Mouse (Mus musculus) cerebellum, postnatal 25 days (tissue): ENCODE results near the gene Bicc1.

Experiments
- DNase-seq, 2 experiments: peaks; one replicate each; pipeline ENCODE4 v3.0.0; 2021; ENCODE audit warnings: mixed read lengths in 2 of 2

Bicc1 gene

DNA sequence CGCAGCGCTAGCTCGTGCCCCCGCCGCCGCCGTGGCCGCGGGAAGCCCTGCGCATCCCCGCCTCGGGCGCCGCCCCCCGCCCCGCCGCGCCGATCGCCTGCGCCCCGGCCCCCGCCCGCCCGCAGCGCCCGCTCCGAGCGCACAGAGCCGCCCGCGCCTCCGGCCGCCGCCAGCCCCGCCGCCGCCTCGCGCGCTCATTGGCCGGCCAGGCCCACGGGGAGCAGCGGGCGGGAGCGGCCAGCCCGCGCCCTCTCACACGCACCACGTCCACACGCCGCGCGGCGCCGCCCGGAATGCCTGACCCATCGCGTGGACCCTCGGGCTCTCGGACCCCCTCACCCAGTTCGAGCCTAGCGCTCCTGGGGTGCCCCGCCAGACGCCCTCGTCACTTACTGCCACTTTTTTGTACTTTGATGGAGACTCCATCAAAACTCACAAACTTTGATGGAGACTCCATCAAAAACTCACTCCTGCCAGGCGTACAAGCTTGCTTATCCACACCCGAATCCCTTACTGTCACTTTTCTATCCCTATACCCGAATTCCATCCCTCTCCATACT is at the start of gene Bicc1:
Bicc1 (minus strand) TSS at position 25 of the 560 bp plus-strand sequence.
- peak in 1 of 2 experiments; percentile 68 for DNase-seq

DNA sequence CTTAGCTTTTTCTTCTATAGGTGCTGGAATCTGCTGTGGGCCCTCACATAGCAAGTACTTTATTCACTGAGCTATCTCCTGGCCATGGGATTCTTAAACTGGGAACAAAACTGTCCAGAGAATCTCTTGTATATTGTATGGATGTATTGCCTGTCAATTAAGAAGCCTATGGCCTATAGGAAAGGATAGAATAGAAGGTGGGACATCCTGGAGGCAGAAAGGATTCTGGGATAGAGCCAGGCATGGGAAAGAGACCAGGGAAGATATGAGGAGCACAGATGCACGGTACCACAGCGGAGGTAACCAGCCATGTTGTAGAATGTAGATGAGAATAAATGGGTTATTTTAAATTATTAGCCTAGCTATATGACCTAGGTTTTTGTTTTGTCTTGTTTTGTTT is 42.0 kb upstream of the Bicc1 start:
- no peak for DNase-seq

DNA sequence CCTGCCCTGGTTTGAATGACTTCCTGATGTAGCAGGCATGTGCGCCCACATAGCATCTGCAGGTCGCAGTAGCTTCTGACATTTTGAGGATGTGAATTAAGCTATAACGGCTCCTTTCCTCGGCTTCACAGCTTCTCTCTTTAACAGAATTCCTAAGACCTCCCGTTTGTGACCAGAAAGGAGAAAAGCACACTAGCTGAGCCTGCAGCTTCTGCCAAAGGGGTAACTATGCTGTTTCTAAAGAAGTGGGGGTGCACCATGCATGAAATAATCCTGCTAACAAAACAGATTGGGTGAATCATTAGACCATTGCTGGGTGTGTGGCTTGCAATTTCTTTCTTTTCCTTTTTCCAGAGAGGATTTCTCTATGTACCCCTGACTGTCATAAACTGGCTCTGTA is 41.5 kb upstream of the Bicc1 start:
- DNase-seq: no peak

DNA sequence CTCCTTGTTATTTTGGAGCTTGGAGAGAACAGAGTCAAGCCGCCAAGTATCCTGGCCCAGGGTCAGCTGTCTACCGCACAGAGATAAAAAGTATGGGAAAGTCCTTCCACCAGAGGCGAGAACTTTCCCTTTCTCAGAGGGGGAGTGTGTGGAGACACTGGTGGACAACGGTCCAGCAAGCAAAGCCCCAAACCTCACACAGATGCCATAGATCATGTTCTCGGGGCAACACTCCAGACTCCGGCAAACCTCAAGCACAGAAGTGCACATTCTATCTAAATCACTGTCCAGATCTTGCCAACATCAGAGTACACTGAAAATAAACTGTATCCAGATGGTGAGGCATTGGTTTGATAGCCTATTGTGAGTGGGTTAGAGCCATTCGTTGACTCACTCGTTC is 39.2 kb upstream of the Bicc1 start:
- DNase-seq: no peak

DNA sequence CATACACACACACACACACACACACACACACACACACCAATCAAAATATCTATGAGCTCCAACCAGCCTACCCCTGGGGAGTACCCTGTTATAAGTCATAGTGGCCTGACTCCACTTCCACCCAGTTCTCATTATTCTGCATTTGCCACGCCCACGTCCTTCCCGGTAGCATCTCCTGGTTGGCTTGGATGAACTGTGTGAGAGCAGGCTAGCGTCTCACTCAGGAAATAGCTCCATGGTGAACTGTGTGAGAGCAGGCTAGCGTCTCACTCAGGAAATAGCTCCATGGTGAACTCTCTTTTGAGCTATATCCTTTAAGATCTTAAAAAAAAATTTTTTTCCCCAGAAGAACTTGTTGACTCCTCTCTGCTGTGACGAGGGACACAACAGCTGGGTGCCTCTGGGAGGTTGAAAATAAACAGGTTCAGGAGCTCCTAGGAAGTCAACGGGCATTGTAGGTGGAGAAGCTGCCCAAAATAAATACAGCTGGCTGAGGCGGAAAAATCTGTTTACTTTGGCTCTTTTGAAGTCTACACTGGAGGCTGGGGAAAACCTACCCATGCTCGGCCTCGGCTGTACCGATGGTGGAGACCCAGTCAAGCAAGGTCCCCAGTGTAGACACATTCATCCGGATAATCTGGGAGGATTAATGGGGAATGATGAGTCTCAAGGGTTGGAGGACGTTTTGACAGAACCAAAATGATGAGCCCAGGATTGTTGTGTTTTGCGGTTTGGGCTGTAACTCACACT is 37.7 kb upstream of the Bicc1 start:
- no peak for DNase-seq

DNA sequence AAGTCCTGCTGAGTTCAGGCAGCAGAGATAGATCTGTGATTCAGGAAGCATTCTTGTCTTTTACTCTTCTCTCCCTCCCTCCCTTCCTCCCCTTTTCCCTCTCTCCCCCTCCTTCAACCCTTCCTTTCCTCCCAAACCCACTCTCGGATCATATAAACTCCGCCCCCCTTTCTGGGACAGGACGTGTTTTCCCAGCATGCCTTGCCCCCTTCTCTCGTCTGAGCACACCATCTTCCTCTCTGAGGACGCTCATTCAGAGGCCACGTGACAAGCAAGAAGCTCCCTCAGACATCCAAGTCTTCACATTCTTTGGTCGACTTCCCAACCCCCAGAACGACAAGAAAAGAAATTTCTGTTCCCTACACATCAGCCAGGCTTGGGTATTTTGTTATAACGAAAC is 36.0 kb upstream of the Bicc1 start:
- no peak for DNase-seq

DNA sequence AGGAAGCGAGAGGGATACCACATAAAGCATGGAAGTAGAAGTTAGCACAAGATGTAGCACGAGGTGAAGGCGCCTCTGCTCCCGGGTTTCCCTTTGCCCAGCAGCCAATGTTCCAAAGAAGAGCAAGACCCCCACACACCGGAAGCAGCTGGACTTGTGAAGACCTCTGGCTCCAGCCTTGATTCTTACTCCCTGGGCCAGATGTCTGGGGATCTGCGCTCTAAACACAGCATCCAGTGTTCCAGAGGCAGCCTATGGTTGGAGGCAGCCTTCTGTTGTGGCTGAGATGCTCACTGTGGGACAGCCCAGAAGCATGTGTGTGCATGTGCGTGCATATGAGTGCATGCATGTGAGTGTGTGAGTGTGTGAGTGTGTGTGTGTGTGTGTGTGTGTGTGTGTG is 35.2 kb upstream of the Bicc1 start:
- no peak for DNase-seq

DNA sequence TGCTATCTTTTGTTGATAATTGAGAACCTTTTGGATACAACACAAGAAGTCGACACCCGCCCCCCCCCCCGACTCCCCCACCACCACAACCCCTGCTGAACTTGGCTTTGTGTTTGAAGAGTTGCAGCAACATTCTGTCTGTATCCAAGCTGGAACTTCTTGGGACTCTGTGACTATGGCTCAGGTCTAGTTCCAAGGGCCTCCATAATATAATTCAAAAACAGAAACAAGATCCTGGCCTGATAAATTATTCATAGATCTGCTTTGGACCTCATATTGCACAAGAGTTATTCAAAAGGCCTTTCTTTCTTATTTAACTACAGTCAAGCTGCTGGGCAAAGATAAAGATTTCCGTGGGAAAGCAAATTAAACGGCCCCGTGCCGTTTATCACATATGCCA is 33.8 kb upstream of the Bicc1 start:
- no peak for DNase-seq

DNA sequence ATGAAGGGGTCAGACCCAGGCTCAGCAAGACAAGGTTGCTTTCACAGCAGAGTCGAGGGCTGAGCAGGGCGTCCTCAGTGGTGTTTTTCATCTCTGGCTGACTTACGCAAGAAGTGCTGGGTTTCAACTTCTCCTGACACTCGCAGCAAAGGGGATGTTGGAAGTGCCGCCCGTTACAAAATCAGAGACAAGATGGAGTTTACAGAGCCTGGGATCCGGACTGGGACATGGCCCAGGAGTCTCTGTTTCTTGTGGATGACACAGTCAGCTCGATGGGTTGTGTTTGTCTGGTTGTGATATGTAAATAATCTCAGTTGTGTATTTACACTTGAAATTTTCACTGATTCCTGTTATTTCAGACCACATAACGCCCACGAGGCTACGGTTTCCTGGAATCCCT is 33.4 kb upstream of the Bicc1 start:
- no peak for DNase-seq

DNA sequence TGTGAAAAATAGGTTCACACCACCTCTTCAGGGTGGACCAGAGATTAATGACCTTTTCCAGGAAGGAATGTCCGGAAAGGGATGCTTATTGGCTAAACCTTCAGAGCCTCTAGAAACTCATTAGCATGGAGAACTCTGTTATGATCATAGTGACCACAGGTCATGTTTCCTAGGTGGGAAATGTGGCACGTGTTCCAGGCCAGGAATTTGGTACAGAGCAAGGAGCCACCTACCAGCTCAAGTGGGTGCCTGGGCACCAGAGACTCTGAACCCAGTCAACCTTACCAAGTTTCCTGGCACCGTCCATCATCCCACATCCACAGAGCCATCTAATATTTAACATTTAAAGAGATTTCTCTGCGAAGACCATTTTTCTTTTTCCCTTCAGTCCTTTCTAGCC is 29.2 kb upstream of the Bicc1 start:
- no peak for DNase-seq

DNA sequence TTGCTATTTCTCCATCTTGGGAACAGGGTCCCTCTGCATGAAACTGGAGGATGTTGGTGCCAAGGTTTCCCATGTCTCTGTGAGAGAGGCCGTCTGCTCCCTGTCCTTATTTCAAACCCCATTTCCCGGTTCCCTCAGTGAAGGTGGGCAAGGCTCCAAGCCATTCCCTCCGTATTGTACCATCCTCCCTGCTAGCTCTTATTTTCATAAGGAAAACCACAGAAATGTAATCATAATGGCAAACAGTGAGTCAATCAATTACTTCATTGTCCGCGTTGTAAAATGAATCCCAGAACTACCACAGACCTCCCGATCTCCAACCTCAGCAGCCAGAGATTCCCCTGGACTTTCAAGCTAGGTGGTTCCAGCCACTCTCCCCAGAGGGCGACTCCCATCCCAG is 25.6 kb upstream of the Bicc1 start:
- no peak for DNase-seq

DNA sequence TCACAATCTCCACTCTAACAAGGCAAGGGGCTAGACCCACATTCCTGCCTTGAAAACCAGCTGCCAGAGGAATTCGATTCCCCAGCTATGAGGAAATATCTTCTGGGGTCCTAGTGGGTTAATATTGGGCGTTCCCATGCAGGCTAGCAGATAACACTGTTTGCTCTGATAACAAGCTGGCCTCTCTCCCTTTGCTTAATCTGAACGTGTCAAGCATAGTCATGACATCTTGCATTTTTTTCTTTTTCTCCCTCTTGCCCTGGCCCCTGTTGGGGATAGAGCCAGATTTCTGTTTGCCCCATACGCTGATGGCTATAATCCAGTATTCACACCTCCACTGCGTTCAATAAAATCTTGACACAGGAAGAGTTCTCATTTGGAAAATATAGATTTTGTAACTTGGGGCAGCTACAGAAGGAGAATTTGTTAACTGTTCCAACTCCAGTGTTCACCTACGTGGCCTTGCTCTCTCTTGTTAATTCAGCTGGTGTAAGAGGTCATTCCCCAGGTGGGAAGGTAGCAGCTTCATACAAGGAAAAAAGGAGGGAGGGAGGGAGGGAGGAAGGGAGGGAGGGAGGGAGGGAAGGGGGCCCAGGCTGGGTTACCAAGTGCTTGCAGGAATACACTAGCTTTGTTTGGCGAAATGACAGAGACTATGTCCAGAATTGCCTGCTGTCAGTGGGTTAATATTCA is 24.0 kb upstream of the Bicc1 start:
- DNase-seq: no peak

DNA sequence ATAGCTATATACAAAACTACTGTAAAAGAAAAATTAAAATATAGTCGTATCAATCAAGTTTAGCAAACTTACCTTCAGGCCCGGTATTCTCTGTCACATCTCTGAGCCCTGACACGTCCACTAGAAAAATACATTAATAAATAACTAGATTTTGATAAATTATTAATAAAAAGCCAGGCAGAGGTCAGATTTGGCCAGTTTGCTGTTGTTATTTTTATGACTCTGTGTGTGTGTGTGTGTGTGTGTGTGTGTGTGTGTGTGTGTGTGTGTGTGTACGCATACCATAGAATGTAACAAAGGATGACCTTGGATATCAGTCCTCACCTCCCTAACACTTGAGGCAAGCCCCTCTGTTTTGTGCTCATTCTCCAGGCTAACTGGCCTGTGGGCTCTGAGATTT is 22.4 kb upstream of the Bicc1 start:
- DNase-seq: no peak

DNA sequence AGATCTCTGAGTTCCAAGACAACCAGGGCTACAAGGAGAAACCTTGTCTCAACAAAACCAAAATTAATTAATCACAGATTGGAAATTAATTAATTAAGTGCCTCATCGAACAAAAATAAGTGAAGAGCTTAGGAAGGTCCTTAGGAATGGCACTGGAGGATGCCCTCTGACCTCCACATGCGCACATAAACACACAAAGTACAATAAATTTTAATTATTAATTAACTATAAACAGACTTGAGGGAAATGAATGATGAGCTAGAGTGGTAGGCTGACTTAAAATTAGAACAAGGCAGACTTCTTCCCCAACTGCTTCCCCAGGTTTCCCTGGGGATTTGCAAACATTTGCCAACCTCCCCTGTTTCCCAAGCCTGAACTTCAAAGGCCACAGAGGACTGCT is 21.6 kb upstream of the Bicc1 start:
- no peak for DNase-seq

DNA sequence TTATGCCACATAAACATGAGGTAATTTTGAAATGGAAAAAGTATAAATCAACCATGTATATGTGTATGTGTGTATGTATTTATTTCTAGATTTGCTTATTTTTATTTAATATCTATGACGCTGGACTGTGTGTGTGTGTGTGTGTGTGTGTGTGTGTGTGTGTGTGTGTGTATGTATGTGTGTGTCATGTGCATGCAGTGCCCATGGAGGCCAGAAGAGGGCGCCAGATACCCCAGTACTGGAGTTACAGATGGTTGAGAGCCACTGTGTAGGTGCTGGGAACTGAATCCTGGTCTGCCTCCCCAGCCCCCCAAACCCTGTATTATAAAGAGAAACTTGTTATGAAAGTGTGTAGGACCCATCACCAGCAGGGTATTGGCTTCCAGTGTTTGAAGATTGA is 20.6 kb upstream of the Bicc1 start:
- no peak for DNase-seq

DNA sequence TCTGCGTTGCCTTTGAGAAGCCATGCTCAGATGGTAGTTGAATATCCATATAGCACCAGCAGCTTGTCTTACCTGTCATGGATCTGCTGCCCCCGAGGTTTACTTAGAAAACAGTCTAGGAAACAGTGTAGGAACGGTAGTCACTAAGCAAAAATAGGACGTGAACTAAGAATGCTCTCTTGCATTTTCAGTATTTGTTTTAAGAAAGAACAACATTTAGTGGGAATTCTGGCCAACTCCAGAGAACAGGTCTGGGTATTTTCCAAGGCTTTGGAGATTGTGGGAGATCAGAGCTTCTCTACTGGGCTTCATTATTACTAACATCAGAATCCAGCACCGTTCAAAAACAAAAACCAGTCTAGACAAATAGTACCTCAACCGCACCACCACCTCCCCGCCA is 17.7 kb upstream of the Bicc1 start:
- no peak for DNase-seq

DNA sequence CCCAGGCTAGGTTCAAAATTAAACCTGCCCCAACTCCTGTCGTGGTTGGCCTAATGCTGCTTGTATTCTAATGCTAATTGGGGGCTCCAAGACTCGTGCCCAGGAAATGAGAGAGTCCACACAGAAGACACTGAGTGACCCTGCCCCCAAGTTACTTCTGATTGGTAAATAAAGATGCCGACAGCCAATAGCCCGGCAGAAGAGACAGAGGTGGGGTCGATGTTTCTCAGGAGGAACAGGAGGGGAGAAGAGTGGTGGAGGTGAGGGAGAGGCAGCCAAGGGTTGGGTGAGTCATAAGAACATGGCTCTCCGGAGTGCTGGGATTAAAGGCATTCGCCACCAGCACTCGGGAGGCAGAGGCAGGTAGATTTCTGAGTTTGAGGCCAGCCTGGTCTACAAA is 16.8 kb upstream of the Bicc1 start:
- DNase-seq: no peak

DNA sequence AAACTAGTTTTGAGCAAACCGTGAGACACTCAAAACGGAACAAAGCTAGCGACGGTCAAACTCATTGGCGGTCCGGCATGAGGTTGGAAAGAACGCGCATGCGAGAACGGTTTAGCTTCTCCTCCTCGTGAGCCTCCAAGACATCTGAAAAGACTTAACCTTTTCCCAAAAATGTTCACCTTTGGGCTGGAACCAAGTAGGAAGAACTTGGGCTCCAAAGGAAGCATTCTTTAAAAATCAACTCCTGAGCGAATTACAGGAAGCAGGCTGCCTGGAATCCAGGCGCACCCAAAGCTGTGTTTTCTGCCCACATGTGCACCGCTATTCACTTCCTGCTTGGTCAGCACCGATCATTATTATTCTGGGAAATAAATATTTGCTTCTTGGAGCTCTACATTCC is 15.8 kb upstream of the Bicc1 start:
- no peak for DNase-seq

DNA sequence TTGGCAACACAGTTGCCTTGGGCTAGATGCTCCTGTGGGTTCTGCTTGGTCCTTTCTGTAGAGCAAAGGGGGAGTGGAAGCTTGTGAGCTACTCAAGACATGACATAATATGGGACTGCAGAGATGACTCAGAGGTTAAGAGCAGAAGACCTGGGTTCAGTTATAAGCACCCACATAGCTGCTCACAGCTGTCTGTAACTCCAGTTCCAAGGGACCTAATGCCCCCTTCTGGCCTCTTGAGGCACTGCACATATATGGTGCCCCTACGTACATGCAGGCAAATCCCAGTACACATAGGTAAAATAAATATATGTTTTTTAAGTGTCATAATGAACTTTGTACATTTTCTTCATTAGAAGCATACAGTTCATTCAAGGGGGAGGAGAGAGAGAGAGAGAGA is 11.9 kb upstream of the Bicc1 start:
- no peak for DNase-seq

DNA sequence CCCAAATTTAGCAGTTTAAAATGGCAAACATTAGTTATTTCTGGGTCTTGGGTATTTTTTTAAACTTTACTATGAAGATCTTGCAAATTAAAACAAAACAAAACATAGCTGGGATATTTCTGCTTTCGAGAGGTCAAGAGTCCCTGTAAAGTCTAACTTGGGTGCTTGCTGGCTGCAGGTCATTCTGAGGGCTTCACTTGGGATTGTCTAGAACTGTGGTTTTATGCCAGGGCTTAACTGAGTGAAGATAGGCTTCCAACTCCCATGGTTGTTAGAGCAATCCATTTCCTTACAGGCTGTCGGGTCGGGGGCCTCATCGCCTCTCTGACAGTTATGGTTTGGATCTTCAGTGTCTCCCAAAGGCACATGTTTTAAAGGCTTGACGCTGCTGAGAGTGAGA is 11.3 kb upstream of the Bicc1 start:
- DNase-seq: no peak

DNA sequence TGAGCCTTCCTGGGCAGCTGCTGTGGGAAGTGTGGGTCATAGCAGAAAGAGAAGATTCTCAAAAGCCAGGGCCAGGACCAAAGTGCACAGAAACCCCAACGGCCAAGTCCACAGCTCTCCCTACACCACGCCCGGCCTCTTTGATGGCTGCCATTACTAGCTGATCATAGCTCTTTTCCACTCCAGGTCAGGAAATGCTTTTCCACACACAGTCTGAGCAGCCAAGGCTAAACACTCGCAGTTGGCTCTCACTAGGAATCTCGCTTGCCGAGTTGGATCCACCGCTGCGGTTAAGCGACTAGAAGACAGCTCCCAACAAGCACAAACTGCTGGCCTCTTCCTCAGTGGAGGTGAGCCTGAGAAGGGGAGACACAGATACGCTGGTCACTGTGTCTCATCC is 10.3 kb upstream of the Bicc1 start:
- DNase-seq: no peak

DNA sequence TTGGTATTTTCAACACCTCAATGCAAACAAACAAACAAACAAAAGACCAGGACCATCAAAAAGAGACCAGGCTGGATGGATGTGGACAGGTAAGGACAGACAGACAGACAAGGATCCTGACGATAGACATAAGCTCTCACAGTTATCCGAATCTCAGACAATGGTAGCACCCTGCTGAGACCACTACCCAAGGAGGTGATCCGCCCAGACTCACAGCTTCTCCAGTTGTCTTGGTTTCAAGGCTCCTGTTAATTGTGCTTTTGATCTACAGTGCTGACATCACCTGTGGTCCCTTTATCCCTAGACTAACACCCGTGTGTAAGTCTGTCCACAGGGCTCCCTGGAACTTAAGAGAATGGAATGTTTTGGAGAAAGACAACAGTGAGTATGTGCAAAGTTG is 9.7 kb upstream of the Bicc1 start:
- no peak for DNase-seq

DNA sequence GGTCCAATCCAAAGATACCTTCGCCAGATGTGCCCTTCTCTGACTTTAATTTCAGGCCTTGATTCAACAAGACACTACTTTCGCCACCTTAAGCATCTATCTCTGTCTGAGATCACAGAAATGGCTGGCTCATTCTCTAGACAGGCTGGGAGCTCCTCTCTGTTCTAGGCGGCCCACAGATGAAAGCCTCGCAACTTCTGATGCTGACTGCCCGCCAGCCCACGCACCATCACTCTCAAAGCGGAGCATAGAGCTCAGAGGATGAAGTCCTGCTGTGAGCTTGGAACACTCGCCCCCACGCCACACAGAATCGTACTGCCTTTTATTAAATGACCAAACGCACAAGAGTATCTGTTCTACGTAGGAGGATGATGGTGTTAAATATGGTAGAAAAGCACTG is 949 bp upstream of the Bicc1 start:
- DNase-seq: no peak

DNA sequence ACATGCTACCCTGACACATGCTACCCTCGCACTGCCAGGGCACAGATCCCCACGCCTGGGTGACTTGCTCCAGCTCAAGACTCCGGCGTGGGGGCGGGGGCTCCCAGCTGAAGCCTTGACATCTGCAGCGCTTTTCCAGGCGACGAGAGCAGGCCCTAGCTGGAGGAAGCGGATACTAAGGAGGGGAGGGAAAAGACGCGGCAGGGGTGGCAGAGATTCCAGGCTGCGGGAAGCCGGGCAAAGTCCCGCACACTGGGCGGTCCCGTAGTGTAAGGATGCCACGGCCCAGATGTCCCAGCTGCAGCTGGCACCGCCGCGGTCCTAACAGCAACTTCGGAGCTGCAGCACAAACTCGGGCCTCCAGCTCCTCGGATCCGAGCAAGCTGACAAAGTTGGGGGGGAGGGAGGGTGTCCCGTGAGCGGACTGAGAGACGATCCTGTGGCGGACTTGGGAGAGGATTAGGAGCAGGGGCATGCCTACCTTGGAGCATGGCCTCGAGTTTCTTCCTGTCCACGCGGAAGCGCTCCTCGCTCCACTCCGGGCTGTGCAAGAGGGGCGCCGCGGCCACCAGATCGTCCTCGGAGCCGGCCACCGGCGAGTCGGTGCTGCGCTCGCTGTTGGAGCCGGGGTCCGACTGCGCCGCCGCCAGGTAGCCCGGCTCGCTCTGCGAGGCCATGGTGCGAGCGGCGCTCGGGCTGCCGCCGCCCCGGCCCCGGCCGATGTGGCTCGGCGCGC is 392 bp downstream of the Bicc1 start:
- DNase-seq: peak; percentile 44 to 50
